Mouse (Mus musculus) bone marrow macrophage, adult 2 months (primary cell): ENCODE measurements around the gene Akap9.

Source experiments
- CTCF ChIP-seq: IDR thresholded peaks from 2 replicates; pipeline ENCODE4 v1.5.1; 2012; ENCODE audit warnings: low read depth, mild to moderate bottlenecking, low read length, moderate library complexity
- POLR2A ChIP-seq: IDR thresholded peaks from 2 replicates; pipeline ENCODE4 v1.6.1; 2012; ENCODE audit warnings: mild to moderate bottlenecking, low read depth, low read length, borderline replicate concordance

DNA sequence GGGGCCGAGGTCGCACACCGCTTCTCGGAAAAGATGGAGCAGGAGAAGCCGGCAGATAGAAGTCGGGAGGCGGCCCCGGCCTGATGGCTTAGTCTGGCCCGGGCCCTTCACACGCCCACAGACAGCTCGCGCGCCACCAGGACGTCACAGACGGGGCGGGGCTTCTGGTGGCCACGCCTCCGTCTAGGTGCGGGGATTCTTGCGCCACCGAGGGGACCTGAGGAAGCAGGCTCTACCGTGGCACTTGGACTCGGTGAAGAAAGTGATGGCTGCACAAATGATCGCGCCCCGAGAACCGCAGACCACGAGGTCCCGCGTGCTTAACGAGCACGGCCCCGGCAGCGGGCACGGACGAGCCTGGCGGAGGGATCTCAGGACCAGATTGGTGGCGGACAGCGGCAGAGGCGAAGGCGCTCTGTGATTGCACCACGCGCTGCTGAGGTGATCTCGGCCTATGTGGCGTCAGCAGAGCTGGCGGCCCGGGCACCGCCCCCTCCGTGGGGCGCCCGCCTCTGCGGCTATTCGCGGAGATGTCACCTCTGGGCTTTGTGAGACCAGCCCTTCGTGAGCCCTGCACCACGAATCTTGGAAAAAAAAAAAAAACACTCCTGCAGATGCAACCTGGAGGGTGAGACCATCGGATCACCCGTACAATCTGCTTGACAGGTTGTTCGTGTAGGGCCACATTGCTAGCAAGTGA is 176.6 kb downstream of the Akap9 start, which contains the start of gene Cyp51:
- no peak for TF ChIP-seq CTCF
- TF ChIP-seq POLR2A = no peak; the same call in 1 of the 2 replicates
